Mouse (Mus musculus) bone marrow, adult 2 months (tissue): ENCODE results near the gene Tanc2. TPM values are rescaled to one million over a fixed set of nuclear protein-coding genes. Genes with fewer than 3 reads are reported as not detected.
A peak's percentile ranks its signal among the peaks of the same experiment; 100 is the strongest.

Source experiments
- H3K27ac ChIP-seq: fragments of 200-500 bp; 2 replicates; pipeline ENCODE4 v1.5.1; 2012; ENCODE audit warnings: low read depth, mild to moderate bottlenecking, control low read depth, inconsistent platforms, low read length; ENCODE audit not compliant: control insufficient read depth, poor library complexity, insufficient read depth
- H3K4me1 ChIP-seq: fragments of 200-500 bp; 2 replicates; pipeline ENCODE4 v1.6.1; 2011; ENCODE audit warnings: low read length; ENCODE audit not compliant: control insufficient read depth, insufficient read depth
- H3K4me3 ChIP-seq: fragments of 200-500 bp; replicated peaks from 2 replicates; pipeline ENCODE3; 2011; ENCODE audit warnings: mild to moderate bottlenecking, low read depth, low read length, control low read depth; ENCODE audit not compliant: control insufficient read depth
- CTCF ChIP-seq: fragments of 200-500 bp; IDR thresholded peaks from 2 replicates; pipeline ENCODE4 v1.5.1; 2011; ENCODE audit warnings: low read length, control low read depth; ENCODE audit not compliant: control insufficient read depth, insufficient read depth
- POLR2A ChIP-seq: fragments of 200-500 bp; IDR thresholded peaks from 2 replicates; pipeline ENCODE4 v1.6.1; 2011; ENCODE audit warnings: low read depth, mild to moderate bottlenecking, control low read depth, low read length, borderline replicate concordance; ENCODE audit not compliant: control insufficient read depth
- WGBS: fragments of 180-500 bp; shearing (Covaris S2); methylation state at CpG from one replicate; pipeline ENCODE4 v1.1.7; 2018; 5-methylcytosine and 5-hydroxymethylcytosine counted together
- polyA plus RNA-seq: library from polyadenylated mRNA; stranded (reverse); fragments of >200 nt; gene quantifications from 2 replicates; pipeline ENCODE4 v1.2.4, GENCODE M21; 2011; ENCODE audit warnings: low replicate concordance; ENCODE audit not compliant: missing spikeins, insufficient read depth, insufficient read length

The Tanc2 gene
- polyA plus RNA-seq, 1 experiment, result 5.7 TPM

- H3K4me3 ChIP-seq, result no peak overlapping the region
- no peak for TF ChIP-seq POLR2A
- TF ChIP-seq CTCF, result 0 out of 2 replicates have a peak, but pooled peaks have one; percentile 26
- H3K4me1 ChIP-seq, result no peaks in the 10 kb centered on the region
- H3K27ac ChIP-seq, result no peak overlapping the region
- 23% methylated on average over 4 of the region's 4 CpGs for WGBS
These were observed 322.0 kb downstream of the Tanc2 start for GRCm38 (mm10) chr11:105911592-105912375.

- WGBS, result 88% methylated on average over 5 of the region's 5 CpGs
These were observed 323.8 kb downstream of the Tanc2 start for GRCm38 (mm10) chr11:105913580-105913979.

GRCm38 (mm10) chr11:105920098-105920785, 330.5 kb downstream of the Tanc2 start:
- WGBS, result 71% methylated on average over 3 of the region's 3 CpGs
- no peak for TF ChIP-seq POLR2A
- TF ChIP-seq CTCF, result no peak
- H3K4me1 ChIP-seq, result no peaks in the 10 kb centered on the region
- H3K27ac ChIP-seq, result no peak overlapping the region
- H3K4me3 ChIP-seq, result no peak overlapping the region

More at GRCm38 (mm10) chr11:105913580-105913979, 323.8 kb downstream of the Tanc2 start:
- no peak for TF ChIP-seq POLR2A
- TF ChIP-seq CTCF, result no peak
- Histone ChIP-seq H3K4me3 (no peak overlapping the region), H3K4me1 (no peaks in the 10 kb centered on the region), H3K27ac (no peak overlapping the region)

- no peak overlapping the region for H3K4me3 ChIP-seq
- no peaks in the 10 kb centered on the region for H3K4me1 ChIP-seq
- 64% methylated on average over 2 of the region's 2 CpGs for WGBS
- no peak for TF ChIP-seq POLR2A
- TF ChIP-seq CTCF, result no peak
- no peak overlapping the region for H3K27ac ChIP-seq
These were observed 331.1 kb downstream of the Tanc2 start for GRCm38 (mm10) chr11:105920836-105921235.

DNA sequence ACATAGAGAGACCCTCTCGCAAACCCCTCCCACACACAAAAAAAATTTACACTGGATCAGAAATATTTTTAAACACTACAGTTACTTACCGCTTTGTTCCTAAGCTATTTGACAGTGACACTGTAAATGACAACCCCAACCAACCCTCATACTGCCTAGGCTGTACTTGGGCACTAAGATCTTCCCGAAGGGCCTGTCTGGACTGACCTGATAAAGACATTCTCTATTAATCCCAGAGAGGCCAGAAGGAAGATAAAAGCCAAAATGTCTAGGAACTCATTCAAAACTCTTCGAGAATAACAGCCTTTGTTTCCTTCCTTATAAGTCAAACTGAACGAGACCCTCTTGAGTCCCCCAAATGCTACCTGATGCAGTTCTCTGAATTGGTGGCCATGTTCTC, 331.5 kb downstream of the Tanc2 start:
- WGBS, result 59% methylated on average over 5 of the region's 5 CpGs
- no peaks in the 10 kb centered on the region for H3K4me1 ChIP-seq
- TF ChIP-seq POLR2A (no peak), CTCF (no peak)
- no peak overlapping the region for H3K4me3 ChIP-seq
- H3K27ac ChIP-seq, result no peak overlapping the region

DNA sequence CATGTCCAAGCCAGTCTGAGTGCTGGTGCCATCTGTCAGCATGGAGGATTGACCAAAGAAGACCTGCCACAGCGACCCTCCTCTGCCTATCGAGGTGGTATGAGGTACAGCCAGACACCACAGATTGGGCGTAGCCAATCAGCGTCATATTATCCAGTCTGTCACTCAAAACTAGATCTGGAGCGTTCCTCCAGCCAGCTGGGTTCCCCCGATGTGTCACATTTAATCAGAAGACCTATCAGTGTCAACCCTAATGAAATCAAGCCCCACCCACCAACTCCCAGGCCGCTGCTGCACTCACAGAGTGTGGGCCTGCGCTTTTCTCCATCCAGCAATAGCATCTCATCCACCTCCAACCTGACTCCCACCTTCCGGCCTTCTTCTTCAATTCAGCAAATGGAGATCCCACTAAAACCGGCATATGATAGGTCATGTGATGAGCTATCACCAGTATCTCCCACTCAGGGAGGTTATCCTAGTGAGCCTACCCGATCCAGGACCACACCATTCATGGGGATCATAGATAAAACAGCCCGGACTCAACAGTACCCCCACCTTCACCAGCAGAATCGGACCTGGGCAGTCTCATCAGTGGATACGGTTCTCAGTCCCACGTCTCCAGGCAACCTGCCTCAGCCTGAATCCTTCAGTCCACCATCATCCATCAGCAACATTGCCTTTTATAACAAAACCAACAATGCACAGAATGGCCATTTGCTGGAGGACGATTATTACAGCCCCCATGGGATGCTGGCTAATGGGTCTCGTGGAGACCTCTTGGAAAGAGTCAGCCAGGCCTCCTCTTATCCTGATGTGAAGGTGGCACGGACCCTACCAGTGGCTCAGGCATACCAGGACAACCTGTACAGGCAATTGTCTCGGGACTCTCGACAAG, 333.2 kb downstream of the Tanc2 start:
- Histone ChIP-seq H3K4me1 (no peaks in the 10 kb centered on the region), H3K27ac (no peak overlapping the region), H3K4me3 (no peak overlapping the region)
- no peak for TF ChIP-seq CTCF
- TF ChIP-seq POLR2A, result no peak
- 84% methylated on average over 20 of the region's 20 CpGs for WGBS

- TF ChIP-seq POLR2A (no peak), CTCF (peak; percentile 68)
- H3K4me1 ChIP-seq, result no peaks in the 10 kb centered on the region
- no peak overlapping the region for H3K4me3 ChIP-seq
- no peak overlapping the region for H3K27ac ChIP-seq
- 62% methylated on average over 14 of the region's 14 CpGs for WGBS
These were observed 337.6 kb downstream of the Tanc2 start for GRCm38 (mm10) chr11:105927065-105928030.
